Mouse (Mus musculus) myocyte (in vitro differentiated cells): ENCODE measurements around the gene Higd1a.

Experiments used
- E2F4 ChIP-seq: IDR thresholded peaks from one replicate; pipeline ENCODE4 v1.6.1; 2011; ENCODE audit warnings: mild to moderate bottlenecking, control low read depth, moderate library complexity; ENCODE audit not compliant: insufficient read depth
- MYOD1 ChIP-seq, 3 experiments: IDR thresholded peaks; one replicate each; pipeline ENCODE4 v1.6.1; 2011; ENCODE audit warnings: control low read depth in 2 of 3, low read depth in 2 of 3, mild to moderate bottlenecking in 2 of 3, moderate library complexity in 1 of 3; ENCODE audit not compliant: insufficient read length in 2 of 3, control insufficient read depth in 1 of 3
- MYOG ChIP-seq, 3 experiments: IDR thresholded peaks; one replicate each; pipeline ENCODE4 v1.6.1; 2011; ENCODE audit warnings: control low read depth in 2 of 3, low read depth in 2 of 3, mild to moderate bottlenecking in 2 of 3; ENCODE audit not compliant: insufficient read length in 2 of 3, control insufficient read depth in 1 of 3, insufficient read depth in 1 of 3
- POLR2A ChIP-seq: IDR thresholded peaks from one replicate; pipeline ENCODE4 v1.6.1; 2011; ENCODE audit warnings: low read depth, mild to moderate bottlenecking, control low read depth, moderate library complexity; ENCODE audit not compliant: insufficient read length
- POLR2AphosphoS2 ChIP-seq: IDR thresholded peaks from one replicate; pipeline ENCODE4 v1.6.1; 2011; ENCODE audit warnings: low read depth, control low read depth; ENCODE audit not compliant: insufficient read length

DNA sequence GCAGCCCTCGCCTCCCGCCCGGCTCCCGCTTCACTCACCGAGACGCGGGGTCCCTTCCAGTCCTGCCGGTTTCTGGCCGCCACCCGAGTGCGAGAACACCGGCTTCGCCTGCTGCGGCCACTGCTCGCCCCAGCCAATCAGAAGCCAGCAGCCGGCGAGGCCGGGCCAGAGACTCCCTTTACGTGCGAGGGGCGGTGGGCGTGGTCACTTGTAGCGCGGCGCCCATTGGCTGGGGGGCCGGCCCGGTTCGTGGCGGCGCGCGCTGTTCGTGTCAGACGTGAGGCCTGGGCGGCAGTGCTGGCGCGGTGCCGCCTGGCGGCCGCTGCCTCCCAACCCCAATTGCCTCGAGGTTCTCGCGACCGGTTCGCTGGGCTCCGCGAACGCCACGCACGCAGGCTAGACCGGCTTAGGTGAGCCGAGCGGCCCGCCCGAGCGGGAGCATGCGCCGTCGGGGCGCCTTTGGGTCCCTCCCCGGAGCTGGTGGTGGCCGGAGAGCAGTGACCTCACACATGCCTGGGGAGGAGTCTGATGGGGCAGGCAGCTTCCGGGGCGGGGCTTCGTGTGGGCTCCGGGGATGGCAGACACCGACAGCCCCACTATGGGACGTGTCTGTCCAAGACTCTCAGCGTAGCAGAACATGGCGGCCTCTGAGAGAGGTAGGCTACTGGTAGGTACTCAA lies 549 bp downstream of the Higd1a start:
- TF ChIP-seq POLR2AphosphoS2 (peak; percentile 83), MYOD1 (IDR thresholded peaks at IDR 0.05; ENCODE audit: control insufficient read depth in 1 of 3, insufficient read length in 2 of 3, low read depth in 2 of 3) (peak in 1 of 3 experiments; percentile 19), POLR2A (peak; percentile 75), MYOG (IDR thresholded peaks at IDR 0.05; ENCODE audit: control insufficient read depth in 1 of 3, insufficient read depth in 1 of 3, insufficient read length in 2 of 3, low read depth in 2 of 3) (no peak), E2F4 (no peak)
